Mouse (Mus musculus): ENCODE measurements around the gene Capn2. TPM values are rescaled to one million over a fixed set of nuclear protein-coding genes. Genes with fewer than 3 reads are reported as not detected.

Gene Capn2
- total and polyA plus RNA-seq, 3 experiments, result 10.6 to 19.3 TPM; not detected in 1

DNA sequence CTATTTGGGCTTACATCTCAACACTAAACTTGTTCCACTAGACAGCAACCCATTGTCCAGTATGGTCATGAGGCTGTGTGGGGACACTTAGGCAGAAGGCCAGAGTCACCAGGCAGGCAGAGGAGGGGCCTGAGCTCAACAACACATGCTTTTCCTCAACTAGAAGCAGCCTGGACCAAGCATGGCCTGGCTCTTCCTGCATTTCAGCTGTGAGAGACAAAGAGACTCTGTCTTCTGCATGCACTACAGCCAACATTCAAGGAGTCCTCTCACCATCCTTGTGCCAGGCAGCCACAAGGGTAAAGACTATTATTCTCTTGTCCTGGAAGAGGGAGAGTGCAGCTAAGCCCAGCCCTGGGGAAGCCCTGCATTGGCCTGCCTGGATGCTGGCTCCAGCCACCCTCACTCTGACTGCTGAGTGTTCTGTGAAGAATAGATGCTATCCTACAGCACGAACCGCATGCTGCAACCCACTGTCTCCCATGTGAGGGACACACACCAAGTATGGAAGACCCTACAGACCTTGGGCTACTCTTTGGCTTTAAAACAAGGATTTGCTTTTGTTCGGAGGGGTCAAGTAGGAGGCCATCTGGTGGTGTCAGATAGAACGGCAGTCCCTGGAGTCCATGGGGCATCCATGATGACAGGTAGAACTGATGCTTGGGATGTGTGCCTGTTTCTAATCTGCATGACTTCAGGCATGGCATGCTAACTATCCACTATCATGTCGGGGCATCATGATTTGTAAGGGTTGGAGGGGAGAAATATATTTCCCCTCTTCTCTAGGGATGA is 42.2 kb downstream of the Capn2 start:
- Histone ChIP-seq H3K27ac (ENCODE audit: control insufficient read depth, low read depth, low read length) (no peak overlapping the region), H3K27me3 (ENCODE audit: control insufficient read depth in 1 of 2, insufficient read depth in 2 of 2, low read length in 2 of 2) (no peaks in the 10 kb centered on the region), H3K79me2 (ENCODE audit: control insufficient read depth, insufficient read depth, low read length, poor library complexity) (no peaks in the 10 kb centered on the region), H3K9me3 (replicated peaks; ENCODE audit: insufficient read depth, low read length) (no peaks in the 10 kb centered on the region), H3K4me1 (ENCODE audit: control insufficient read depth in 1 of 2, insufficient read depth in 2 of 2, low read length in 2 of 2) (no peaks in the 10 kb centered on the region), H3K36me3 (ENCODE audit: control insufficient read depth in 1 of 2, insufficient read depth in 2 of 2, low read length in 2 of 2) (no peaks in the 10 kb centered on the region), H3K9ac (ENCODE audit: control insufficient read depth, low read depth, low read length, poor library complexity, severe bottlenecking) (no peak overlapping the region), H3K4me3 (ENCODE audit: control insufficient read depth in 1 of 2, insufficient read depth in 1 of 2, low read depth in 2 of 2, low read length in 2 of 2) (no peak overlapping the region)
- TF ChIP-seq E2F4 (IDR thresholded peaks at IDR 0.05; ENCODE audit: borderline replicate concordance, low read depth, low read length) (no peak), MAX (IDR thresholded peaks at IDR 0.05; ENCODE audit: low read length) (no peak), MAZ (IDR thresholded peaks at IDR 0.05; ENCODE audit: low read depth, low read length) (no peak), SMC3 (IDR thresholded peaks at IDR 0.05; ENCODE audit: low read depth, low read length) (peak; percentile 61), NELFE (IDR thresholded peaks at IDR 0.05; ENCODE audit: low read depth, low read length) (no peak), CHD1 (IDR thresholded peaks at IDR 0.05; ENCODE audit: low read depth, low read length) (no peak), HCFC1 (IDR thresholded peaks at IDR 0.05; ENCODE audit: low read depth, low read length) (no peak), POLR2AphosphoS2 (IDR thresholded peaks at IDR 0.05; ENCODE audit: low read length) (no peak), JUND (IDR thresholded peaks at IDR 0.05; ENCODE audit: low read depth, low read length) (no peak), GABPA (IDR thresholded peaks at IDR 0.05; ENCODE audit: low read depth, low read length) (no peak), RAD21 (IDR thresholded peaks at IDR 0.05; ENCODE audit: low read depth, low read length) (peak; percentile 14; the same call in 1 of the 2 replicates), MYC (IDR thresholded peaks at IDR 0.05; ENCODE audit: low read depth, low read length) (no peak), ZMIZ1 (IDR thresholded peaks at IDR 0.05; ENCODE audit: low read depth, low read length) (no peak), ETS1 (IDR thresholded peaks at IDR 0.05; ENCODE audit: low read depth, low read length) (no peak), POLR2A (IDR thresholded peaks at IDR 0.05; ENCODE audit: control insufficient read depth in 1 of 2, insufficient read depth in 1 of 2, low read depth in 1 of 2, low read length in 2 of 2, poor library complexity in 1 of 2) (no peak), GATA1 (IDR thresholded peaks at IDR 0.05; ENCODE audit: low read depth, low read length) (no peak), POLR2AphosphoS5 (IDR thresholded peaks at IDR 0.05; ENCODE audit: borderline replicate concordance, low read depth, low read length) (no peak), CTCF (IDR thresholded peaks at IDR 0.05 in 2 of 3, conservative IDR thresholded peaks at IDR 0.05 in 1 of 3; ENCODE audit: control insufficient read depth in 1 of 3, insufficient read depth in 1 of 3, low read depth in 2 of 3, low read length in 3 of 3, poor library complexity in 1 of 3, severe bottlenecking in 1 of 3) (peak; percentile 15 to 42 (median 34); a peak in 4 of 6 replicates), TAL1 (IDR thresholded peaks at IDR 0.05; ENCODE audit: low read length) (no peak)
- no peak for DNase-seq (ENCODE audit: low read depth, low spot score)

DNA sequence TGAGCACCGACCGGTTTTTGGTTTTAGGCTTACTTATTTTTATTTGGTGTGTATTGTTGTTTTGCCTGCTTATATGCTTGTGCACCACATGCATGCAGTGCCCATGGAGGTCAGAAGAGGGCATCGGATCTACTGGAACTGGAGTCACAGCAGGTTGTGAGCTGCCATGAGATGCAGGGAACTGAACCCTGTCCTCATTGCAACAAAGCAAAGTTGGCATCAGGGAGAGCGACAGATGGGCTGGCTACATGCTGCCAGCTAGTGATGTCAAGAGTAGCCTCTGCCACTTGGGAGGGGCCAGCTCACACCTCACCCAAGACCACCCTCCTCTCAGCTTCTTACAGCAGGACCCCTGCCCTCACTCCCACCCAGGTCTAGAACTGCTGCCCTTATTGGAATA is 51.4 kb downstream of the Capn2 start:
- Histone ChIP-seq H3K4me3 (ENCODE audit: control insufficient read depth in 1 of 2, insufficient read depth in 1 of 2, low read depth in 2 of 2, low read length in 2 of 2) (no peak overlapping the region), H3K9me3 (replicated peaks; ENCODE audit: insufficient read depth, low read length) (no peaks in the 10 kb centered on the region), H3K36me3 (ENCODE audit: control insufficient read depth in 1 of 2, insufficient read depth in 2 of 2, low read length in 2 of 2) (no peaks in the 10 kb centered on the region; a peak in 1 of 4 replicates), H3K9ac (ENCODE audit: control insufficient read depth, low read depth, low read length, poor library complexity, severe bottlenecking) (no peak overlapping the region), H3K27me3 (ENCODE audit: control insufficient read depth in 1 of 2, insufficient read depth in 2 of 2, low read length in 2 of 2) (no peaks in the 10 kb centered on the region), H3K27ac (ENCODE audit: control insufficient read depth, low read depth, low read length) (no peak overlapping the region), H3K79me2 (ENCODE audit: control insufficient read depth, insufficient read depth, low read length, poor library complexity) (no peaks in the 10 kb centered on the region), H3K4me1 (ENCODE audit: control insufficient read depth in 1 of 2, insufficient read depth in 2 of 2, low read length in 2 of 2) (peaks cover 0 to 3% of the 10 kb centered on the region in 2 experiments; a peak in 1 of 4 replicates)
- DNase-seq (ENCODE audit: low read depth, low spot score), result peak; percentile 37
- no peak for TF ChIP-seq E2F4 (IDR thresholded peaks at IDR 0.05; ENCODE audit: borderline replicate concordance, low read depth, low read length)
- no peak for TF ChIP-seq MAX (IDR thresholded peaks at IDR 0.05; ENCODE audit: low read length)
- no peak for TF ChIP-seq MEF2A (IDR thresholded peaks at IDR 0.05; ENCODE audit: extremely low read depth, insufficient replicate concordance, low read depth, low read length, poor library complexity, severe bottlenecking)
- peak; percentile 3 for TF ChIP-seq RAD21 (IDR thresholded peaks at IDR 0.05; ENCODE audit: low read depth, low read length)
- no peak for TF ChIP-seq CHD1 (IDR thresholded peaks at IDR 0.05; ENCODE audit: low read depth, low read length)
- TF ChIP-seq MAZ (IDR thresholded peaks at IDR 0.05; ENCODE audit: low read depth, low read length), result no peak
- no peak for TF ChIP-seq MAFK (IDR thresholded peaks at IDR 0.05; ENCODE audit: borderline replicate concordance, low read depth, low read length)
- TF ChIP-seq USF2 (IDR thresholded peaks at IDR 0.05; ENCODE audit: borderline replicate concordance in 1 of 2, insufficient read depth in 1 of 2, low read depth in 1 of 2, low read length in 2 of 2), result no peak
- TF ChIP-seq TCF12 (IDR thresholded peaks at IDR 0.05; ENCODE audit: low read depth, low read length), result no peak
- no peak for TF ChIP-seq TBP (IDR thresholded peaks at IDR 0.05; ENCODE audit: low read depth, low read length)
- TF ChIP-seq EP300 (IDR thresholded peaks at IDR 0.05; ENCODE audit: low read depth in 1 of 2, low read length in 2 of 2), result no peak
- TF ChIP-seq ZNF384 (IDR thresholded peaks at IDR 0.05; ENCODE audit: low read depth, low read length), result no peak
- TF ChIP-seq GABPA (IDR thresholded peaks at IDR 0.05; ENCODE audit: low read depth, low read length), result no peak
- no peak for TF ChIP-seq CHD2 (IDR thresholded peaks at IDR 0.05; ENCODE audit: low read length)
- no peak for TF ChIP-seq ZKSCAN1 (IDR thresholded peaks at IDR 0.05; ENCODE audit: low read depth, low read length)
- TF ChIP-seq BHLHE40 (IDR thresholded peaks at IDR 0.05; ENCODE audit: borderline replicate concordance, low read depth, low read length), result no peak
- TF ChIP-seq CTCF (IDR thresholded peaks at IDR 0.05 in 2 of 3, conservative IDR thresholded peaks at IDR 0.05 in 1 of 3; ENCODE audit: control insufficient read depth in 1 of 3, insufficient read depth in 1 of 3, low read depth in 2 of 3, low read length in 3 of 3, poor library complexity in 1 of 3, severe bottlenecking in 1 of 3), result peak; percentile 30 to 47 (median 37)
- peak; percentile 32; the same call in 1 of the 2 replicates for TF ChIP-seq SMC3 (IDR thresholded peaks at IDR 0.05; ENCODE audit: low read depth, low read length)

Measured in MEL (cell line).